Mouse (Mus musculus): ENCODE results near the gene Prdx6b.

DNA sequence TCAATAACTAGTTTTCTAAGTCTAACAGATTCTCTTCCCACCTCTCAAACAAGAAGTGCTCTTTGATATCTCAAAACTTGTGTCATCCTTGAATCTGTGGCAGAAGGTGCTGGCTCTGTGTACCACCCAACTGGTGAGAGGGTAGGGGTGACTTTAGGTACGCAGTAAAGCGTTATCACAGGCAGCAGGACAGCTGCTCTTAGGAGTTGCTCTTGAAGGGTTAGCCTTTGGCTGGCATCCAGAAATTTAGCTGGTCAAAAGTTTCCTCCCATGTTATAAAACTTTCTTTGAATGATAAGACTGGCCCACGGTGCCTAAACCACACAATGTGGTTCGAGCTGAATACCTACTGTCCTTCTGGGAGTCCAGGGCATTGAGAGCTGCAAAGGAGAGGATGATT, 18.5 kb downstream of the Prdx6b start:
- TF ChIP-seq POLR2A (IDR thresholded peaks at IDR 0.05; ENCODE audit: borderline replicate concordance, extremely low read depth, low read depth, low read length) = no peak
- no peak for TF ChIP-seq CTCF (IDR thresholded peaks at IDR 0.05; ENCODE audit: insufficient read depth, low read length)

All from lung, adult 2 months (tissue).